Mouse (Mus musculus): ENCODE data around the gene Tmem121. TPM values are rescaled to one million over a fixed set of nuclear protein-coding genes. Genes with fewer than 3 reads are reported as not detected.
"Not testable (repeated sequence)": the region's sequence is repeated elsewhere in the genome, so short reads cannot be mapped to it uniquely, and the experiment has no call there.

The Tmem121 gene
- polyA plus RNA-seq, 1 experiment from 2014 or later: 0.52 TPM

DNA sequence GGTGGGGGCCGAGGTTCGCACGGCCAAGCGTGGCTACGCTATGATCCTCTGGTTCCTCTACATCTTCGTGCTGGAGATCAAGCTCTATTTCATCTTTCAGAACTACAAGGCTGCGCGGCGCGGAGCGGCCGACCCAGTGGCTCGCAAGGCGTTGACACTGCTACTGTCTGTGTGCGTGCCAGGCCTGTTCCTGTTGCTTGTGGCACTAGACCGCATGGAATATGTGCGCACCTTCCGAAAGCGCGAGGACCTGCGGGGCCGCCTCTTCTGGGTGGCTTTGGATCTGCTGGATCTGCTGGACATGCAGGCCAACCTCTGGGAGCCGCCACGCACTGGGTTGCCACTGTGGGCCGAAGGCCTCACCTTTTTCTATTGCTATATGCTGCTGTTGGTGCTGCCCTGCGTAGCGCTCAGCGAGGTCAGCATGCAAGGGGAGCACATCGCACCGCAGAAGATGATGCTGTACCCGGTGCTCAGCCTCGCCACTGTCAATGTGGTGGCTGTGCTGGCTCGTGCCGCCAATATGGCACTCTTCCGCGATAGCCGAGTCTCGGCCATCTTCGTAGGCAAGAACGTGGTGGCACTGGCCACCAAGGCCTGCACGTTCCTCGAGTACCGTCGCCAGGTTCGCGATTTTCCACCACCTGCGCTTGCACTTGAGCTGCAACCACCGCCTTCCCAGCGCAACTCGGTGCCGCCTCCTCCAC lies 2.8 kb downstream of the Tmem121 start:
- peaks cover 56% of the 10 kb centered on the region for H3K27me3 ChIP-seq

DNA sequence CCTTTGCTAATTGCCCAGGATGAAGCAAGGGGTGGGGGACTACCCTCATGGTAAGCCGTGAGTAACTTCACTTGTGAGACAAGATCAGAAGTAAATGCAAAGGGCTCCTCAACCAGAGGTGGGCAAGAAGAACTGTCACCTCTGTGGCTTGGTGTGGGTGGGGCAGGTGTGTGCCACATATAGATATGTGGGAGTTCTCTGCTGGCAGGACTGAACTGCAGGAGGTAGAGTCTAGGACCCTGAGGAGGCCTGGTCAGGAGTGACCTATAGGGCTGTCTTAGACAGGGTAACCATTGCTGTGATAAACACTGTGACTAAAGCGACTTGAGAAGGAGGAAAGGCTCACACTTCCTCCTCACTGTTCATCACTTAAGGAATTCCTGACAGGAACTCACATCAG lies 7.7 kb downstream of the Tmem121 start:
- H3K9me3 ChIP-seq (replicated peaks): peaks cover 4% of the 10 kb centered on the region; the same call in 1 of the 2 replicates
- H3K36me3 ChIP-seq: no peaks in the 10 kb centered on the region
- H3K27ac ChIP-seq: no peak overlapping the region
- no peak overlapping the region for H3K9ac ChIP-seq
- no peak overlapping the region for H3K4me3 ChIP-seq (replicated peaks)
- 40% methylated on average over 2 of the region's 2 CpGs for WGBS (ENCODE audit: insufficient replicate concordance)
- H3K4me1 ChIP-seq (replicated peaks): no peaks in the 10 kb centered on the region
- no peak overlapping the region for H3K4me2 ChIP-seq
- peaks cover 8% of the 10 kb centered on the region for H3K27me3 ChIP-seq
- ATAC-seq (ENCODE audit: low read depth): no peak
- DNase-seq: no peak

More for the DNA sequence above, 2.8 kb downstream of the Tmem121 start:
- Histone ChIP-seq H3K4me1 (replicated peaks) (peaks cover 20% of the 10 kb centered on the region), H3K36me3 (no peaks in the 10 kb centered on the region), H3K4me3 (replicated peaks) (no peak overlapping the region), H3K4me2 (no peak overlapping the region), H3K9me3 (replicated peaks) (no peaks in the 10 kb centered on the region), H3K9ac (no peak overlapping the region), H3K27ac (no peak overlapping the region)
- 72% methylated on average over 51 of the region's 51 CpGs for WGBS (ENCODE audit: insufficient replicate concordance)
- ATAC-seq (ENCODE audit: low read depth) (no peak), DNase-seq (no peak)

DNA sequence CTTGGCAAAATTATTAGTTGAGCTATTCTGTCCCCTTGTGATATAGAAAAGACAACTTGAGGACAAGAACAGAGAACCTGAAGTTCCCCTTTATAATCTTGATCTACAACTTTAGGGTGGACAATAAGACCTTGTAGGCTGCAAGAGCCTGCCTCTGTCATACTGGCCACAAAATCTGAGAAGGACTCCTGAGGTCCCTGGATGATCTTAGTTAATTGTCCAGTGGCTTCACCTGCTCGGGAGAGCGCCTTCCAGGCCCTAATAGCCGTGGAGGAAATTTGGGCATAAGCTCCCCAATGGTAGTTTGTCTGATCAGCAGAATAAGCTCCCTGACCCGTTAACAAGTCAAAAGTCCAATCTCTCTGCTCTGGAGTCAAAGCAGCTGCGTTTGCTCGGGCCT lies 13.4 kb downstream of the Tmem121 start:
- not testable (repeated sequence) for H3K4me1 ChIP-seq (replicated peaks); H3K36me3 ChIP-seq; H3K4me2 ChIP-seq; DNase-seq; ATAC-seq (ENCODE audit: low read depth); H3K27me3 ChIP-seq; H3K4me3 ChIP-seq (replicated peaks); H3K9me3 ChIP-seq (replicated peaks); H3K9ac ChIP-seq; H3K27ac ChIP-seq
- WGBS (ENCODE audit: insufficient replicate concordance): 91% methylated on average over 3 of the region's 6 CpGs

DNA sequence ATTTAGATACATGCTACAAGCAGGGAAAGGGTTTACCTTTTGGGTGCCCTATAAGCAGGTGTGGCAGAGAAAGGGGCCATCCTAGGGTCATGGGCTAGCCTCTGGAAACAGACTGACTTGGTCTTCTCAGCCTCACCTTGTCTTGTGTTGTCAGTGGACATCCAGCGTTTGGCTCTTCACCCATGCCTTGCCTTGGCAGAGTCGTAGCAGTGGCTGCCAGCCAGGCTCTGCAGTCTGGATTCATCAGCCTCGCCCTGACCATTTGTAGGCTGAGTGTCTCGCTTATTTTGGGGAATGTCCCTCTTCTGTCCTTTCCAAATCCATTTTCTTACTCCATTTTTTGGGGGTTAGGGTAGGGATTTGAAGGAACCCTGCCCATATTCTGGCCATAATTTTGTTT lies 15.6 kb downstream of the Tmem121 start:
- no peak overlapping the region for H3K9ac ChIP-seq
- H3K9me3 ChIP-seq (replicated peaks): 0 out of 2 replicates have a peak, but pooled peaks cover 4% of the 10 kb centered on the region
- DNase-seq: no peak

DNA sequence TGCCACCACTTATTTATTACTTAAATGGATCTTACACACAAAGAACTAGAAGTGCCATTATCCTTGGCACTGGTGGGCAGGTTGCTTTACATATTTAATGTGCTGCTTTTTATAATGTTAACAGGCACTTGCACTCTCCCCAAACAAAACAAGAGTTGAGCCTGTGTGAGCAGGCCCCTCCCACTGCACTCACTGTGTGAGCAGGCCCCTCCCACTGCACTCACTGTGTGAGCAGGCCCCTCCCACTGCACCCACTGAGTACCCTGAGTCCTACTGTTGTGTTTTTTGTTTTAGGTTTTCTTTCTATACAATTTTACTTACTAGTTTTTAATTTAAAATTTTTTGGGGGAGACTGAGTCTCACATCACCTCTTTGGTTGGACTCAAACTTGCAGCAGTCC lies 16.3 kb downstream of the Tmem121 start:
- Histone ChIP-seq H3K4me1 (replicated peaks) (no peaks in the 10 kb centered on the region), H3K27me3 (no peaks in the 10 kb centered on the region), H3K4me2 (no peak overlapping the region), H3K27ac (no peak overlapping the region), H3K9ac (no peak overlapping the region), H3K9me3 (replicated peaks) (0 out of 2 replicates have a peak, but pooled peaks cover 4% of the 10 kb centered on the region), H3K4me3 (replicated peaks) (no peak overlapping the region), H3K36me3 (no peaks in the 10 kb centered on the region)
- no peak for ATAC-seq (ENCODE audit: low read depth)
- DNase-seq: no peak

More for the DNA sequence above, 15.6 kb downstream of the Tmem121 start:
- no peaks in the 10 kb centered on the region for H3K27me3 ChIP-seq
- H3K36me3 ChIP-seq: no peaks in the 10 kb centered on the region
- WGBS (ENCODE audit: insufficient replicate concordance): 75% methylated on average over 4 of the region's 4 CpGs
- no peak overlapping the region for H3K4me2 ChIP-seq
- no peak overlapping the region for H3K4me3 ChIP-seq (replicated peaks)
- no peak for ATAC-seq (ENCODE audit: low read depth)
- H3K4me1 ChIP-seq (replicated peaks): no peaks in the 10 kb centered on the region
- no peak overlapping the region for H3K27ac ChIP-seq

DNA sequence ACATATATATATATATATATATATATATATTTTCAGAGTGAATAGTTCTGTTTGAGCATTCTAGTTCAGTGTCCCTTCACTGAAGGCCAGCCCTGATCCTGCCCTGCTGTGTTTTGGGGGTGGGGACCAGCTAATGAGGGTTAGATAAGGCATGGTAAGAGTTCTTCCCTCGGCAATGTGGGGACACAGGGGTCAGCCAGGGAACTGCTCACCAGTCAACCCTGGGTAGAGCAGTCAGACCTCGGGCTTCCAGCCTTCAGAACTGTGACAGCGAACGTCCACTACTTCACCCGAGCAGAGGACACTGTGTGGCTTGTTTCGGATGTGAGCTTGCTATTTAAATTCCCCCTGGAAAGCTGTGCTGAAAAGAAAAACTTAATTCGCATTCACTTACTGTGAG lies 17.8 kb downstream of the Tmem121 start:
- Histone ChIP-seq H3K4me1 (replicated peaks) (no peaks in the 10 kb centered on the region), H3K36me3 (no peaks in the 10 kb centered on the region), H3K4me2 (no peak overlapping the region), H3K9me3 (replicated peaks) (0 out of 2 replicates have a peak, but pooled peaks cover 4% of the 10 kb centered on the region), H3K4me3 (replicated peaks) (no peak overlapping the region), H3K9ac (no peak overlapping the region), H3K27me3 (no peaks in the 10 kb centered on the region), H3K27ac (no peak overlapping the region)
- 66% methylated on average over 7 of the region's 7 CpGs for WGBS (ENCODE audit: insufficient replicate concordance)
- no peak for DNase-seq
- ATAC-seq (ENCODE audit: low read depth): no peak

DNA sequence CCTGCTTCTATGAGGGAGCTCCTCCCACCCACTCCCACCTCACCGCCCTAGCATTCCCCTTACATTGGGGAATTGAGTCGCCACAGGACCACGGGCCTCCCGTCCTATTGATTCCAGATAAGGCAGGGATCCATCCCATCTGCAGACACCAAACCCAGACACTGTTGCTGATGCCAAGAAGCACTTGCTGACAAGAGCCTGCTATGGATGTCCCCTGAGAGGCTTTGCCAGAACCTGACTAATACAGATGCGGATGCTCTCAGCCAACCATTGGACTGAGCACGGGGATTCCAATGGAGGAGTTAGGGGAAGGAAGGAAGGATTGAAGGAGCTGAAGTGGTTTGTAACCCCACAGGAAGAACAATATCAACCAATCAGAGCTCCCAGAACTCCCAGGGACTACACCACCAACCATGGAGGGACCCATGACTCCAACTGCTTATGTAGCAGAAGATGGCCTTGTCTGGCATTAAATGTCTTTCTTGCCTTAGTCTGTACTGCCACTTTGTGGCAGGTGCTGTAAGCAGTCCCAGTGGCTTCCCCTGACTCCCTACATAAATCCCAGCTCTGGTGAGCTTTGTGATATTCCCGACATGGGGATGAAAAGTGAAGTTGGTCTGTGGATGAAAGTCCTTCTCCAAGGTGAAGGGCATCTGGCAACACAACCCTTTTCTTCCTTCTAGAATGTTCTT lies 19.7 kb downstream of the Tmem121 start:
- 71% methylated on average over 7 of the region's 7 CpGs for WGBS (ENCODE audit: insufficient replicate concordance)
- Histone ChIP-seq H3K9me3 (replicated peaks) (0 out of 2 replicates have a peak, but pooled peaks cover 4% of the 10 kb centered on the region), H3K9ac (no peak overlapping the region), H3K4me3 (replicated peaks) (no peak overlapping the region), H3K27ac (no peak overlapping the region), H3K36me3 (no peaks in the 10 kb centered on the region), H3K4me2 (no peak overlapping the region), H3K4me1 (replicated peaks) (no peaks in the 10 kb centered on the region), H3K27me3 (no peaks in the 10 kb centered on the region)
- ATAC-seq (ENCODE audit: low read depth): no peak
- no peak for DNase-seq

DNA sequence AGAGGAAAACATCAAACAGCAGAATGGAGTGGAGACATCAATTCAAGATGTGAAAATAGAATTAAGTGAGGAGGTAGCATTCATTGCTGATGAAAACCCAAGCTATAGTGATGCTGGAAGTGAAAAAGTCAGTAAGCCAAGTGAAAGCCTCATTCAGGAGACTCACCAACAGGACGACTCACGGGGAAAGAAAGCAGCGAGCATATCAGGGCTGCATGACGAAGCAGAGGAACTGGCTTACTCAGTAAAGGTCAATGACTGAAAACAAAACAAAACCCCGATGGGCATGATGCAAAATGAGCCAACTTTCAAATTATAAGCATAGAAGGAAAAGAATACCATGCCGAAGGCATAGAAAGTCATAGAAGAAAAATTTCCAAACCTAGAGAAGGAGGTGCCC lies 22.0 kb downstream of the Tmem121 start:
- Histone ChIP-seq H3K9me3 (replicated peaks) (no peaks in the 10 kb centered on the region), H3K9ac (no peak overlapping the region), H3K4me2 (no peak overlapping the region), H3K27me3 (no peaks in the 10 kb centered on the region), H3K36me3 (no peaks in the 10 kb centered on the region), H3K27ac (no peak overlapping the region), H3K4me1 (replicated peaks) (no peaks in the 10 kb centered on the region), H3K4me3 (replicated peaks) (no peak overlapping the region)
- WGBS (ENCODE audit: insufficient replicate concordance): 62% methylated on average over 6 of the region's 6 CpGs
- DNase-seq: no peak
- ATAC-seq (ENCODE audit: low read depth): no peak

DNA sequence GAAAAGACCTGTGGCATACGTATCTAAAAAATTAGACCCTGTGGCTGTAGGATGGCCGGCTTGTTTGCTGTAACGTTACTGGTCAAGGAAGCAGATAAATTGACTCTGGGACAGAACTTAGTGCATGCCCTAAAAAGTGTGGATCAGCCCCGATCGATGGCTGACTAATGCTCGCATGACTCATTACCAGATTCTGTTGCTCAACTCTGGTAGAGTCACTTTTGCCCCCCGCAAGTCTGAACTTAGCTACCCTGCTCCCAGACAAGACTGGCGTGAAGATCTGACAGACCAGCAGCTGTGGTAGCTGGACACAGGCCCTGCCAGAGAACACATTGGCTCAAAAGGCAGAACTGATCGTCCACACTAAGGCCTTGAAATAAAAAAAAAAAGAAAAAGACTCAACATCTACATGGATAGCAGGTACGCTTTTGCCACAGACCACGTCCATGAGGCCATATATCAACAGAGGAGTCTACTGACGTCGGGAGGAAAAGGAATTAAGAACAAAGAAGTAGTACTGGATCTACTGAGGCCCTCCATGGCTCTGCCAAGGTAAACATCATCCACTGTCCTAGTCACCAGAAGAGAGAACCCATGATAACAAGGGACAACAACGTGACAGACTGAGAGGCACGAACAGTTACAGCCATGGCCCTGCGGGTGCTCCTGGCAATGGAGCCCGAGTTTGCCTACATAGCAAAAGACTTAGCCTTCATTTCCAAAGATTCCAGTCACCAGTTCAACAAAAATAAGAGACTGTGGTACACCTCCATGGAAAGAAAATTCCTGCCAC lies 25.1 kb downstream of the Tmem121 start:
- WGBS (ENCODE audit: insufficient replicate concordance): 71% methylated on average over 17 of the region's 17 CpGs
- no peaks in the 10 kb centered on the region for H3K4me1 ChIP-seq (replicated peaks)

DNA sequence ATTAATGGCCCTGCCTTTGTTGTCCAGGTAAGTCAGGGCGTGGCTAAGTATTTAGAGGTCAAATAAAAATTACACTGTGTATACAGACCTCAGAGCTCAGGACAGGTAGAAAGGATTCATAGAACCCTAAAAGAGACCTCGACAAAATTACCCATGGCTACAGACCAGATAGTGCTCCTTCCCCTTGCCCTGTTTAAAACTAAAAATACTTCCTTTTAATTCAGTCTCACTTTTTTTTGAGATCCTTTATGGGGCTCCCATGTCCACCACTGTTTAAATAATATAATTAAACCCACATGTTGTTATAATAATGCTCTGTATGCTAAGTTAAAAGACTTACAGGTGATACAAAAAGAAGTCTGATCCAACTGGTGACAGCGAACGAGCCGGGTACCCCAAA lies 26.0 kb downstream of the Tmem121 start:
- no peak overlapping the region for H3K9ac ChIP-seq
- DNase-seq: no peak

More for the DNA sequence above, 25.1 kb downstream of the Tmem121 start:
- DNase-seq: no peak
- no peaks in the 10 kb centered on the region for H3K27me3 ChIP-seq
- no peak overlapping the region for H3K4me2 ChIP-seq
- ATAC-seq (ENCODE audit: low read depth): no peak
- no peaks in the 10 kb centered on the region for H3K9me3 ChIP-seq (replicated peaks)
- H3K36me3 ChIP-seq: no peaks in the 10 kb centered on the region
- H3K4me3 ChIP-seq (replicated peaks): no peak overlapping the region
- no peak overlapping the region for H3K9ac ChIP-seq
- H3K27ac ChIP-seq: no peak overlapping the region

DNA sequence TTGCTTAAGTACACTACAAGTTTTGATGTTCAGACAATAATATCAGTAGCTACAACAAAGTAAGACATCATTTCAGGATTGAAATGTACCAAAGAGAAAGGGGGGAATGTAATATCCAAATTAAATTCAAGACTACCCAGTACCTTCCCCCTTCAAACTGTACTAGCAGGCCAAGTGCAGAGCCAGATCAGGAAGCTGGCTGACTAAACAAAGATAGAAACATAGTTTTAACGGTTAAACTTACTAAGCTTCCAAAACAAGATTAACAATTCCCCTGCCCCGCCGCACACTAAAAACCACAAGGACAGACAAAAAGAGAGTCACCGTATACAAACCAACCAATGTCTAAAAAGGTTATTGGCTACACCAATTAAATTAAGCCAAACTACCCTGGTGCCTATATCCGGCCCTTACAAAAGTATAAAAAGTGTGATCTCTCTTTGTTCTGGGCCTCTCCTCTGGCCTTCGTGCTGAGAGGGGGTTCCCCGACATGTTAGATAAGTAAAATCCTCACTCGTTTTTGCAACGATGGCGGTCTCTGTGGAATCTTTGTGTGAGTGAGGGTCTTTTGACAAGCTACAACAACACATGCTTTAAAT lies 26.7 kb downstream of the Tmem121 start:
- H3K9ac ChIP-seq: no peak overlapping the region
- no peak overlapping the region for H3K27ac ChIP-seq
- no peaks in the 10 kb centered on the region for H3K27me3 ChIP-seq
- WGBS (ENCODE audit: insufficient replicate concordance): 53% methylated on average over 10 of the region's 10 CpGs
- H3K36me3 ChIP-seq: no peaks in the 10 kb centered on the region
- H3K4me3 ChIP-seq (replicated peaks): no peak overlapping the region
- no peaks in the 10 kb centered on the region for H3K4me1 ChIP-seq (replicated peaks)
- H3K9me3 ChIP-seq (replicated peaks): no peaks in the 10 kb centered on the region
- ATAC-seq (ENCODE audit: low read depth): no peak
- no peak for DNase-seq
- no peak overlapping the region for H3K4me2 ChIP-seq

More for the DNA sequence above, 26.0 kb downstream of the Tmem121 start:
- no peaks in the 10 kb centered on the region for H3K9me3 ChIP-seq (replicated peaks)
- H3K4me2 ChIP-seq: no peak overlapping the region
- no peaks in the 10 kb centered on the region for H3K4me1 ChIP-seq (replicated peaks)
- no peak overlapping the region for H3K4me3 ChIP-seq (replicated peaks)
- ATAC-seq (ENCODE audit: low read depth): no peak
- no peaks in the 10 kb centered on the region for H3K36me3 ChIP-seq
- no peak overlapping the region for H3K27ac ChIP-seq
- 70% methylated on average over 5 of the region's 5 CpGs for WGBS (ENCODE audit: insufficient replicate concordance)
- no peaks in the 10 kb centered on the region for H3K27me3 ChIP-seq
